Mouse (Mus musculus): ENCODE data around the gene Olfr654. TPM values are rescaled to one million over a fixed set of nuclear protein-coding genes. Genes with fewer than 3 reads are reported as not detected.
A peak's percentile ranks its signal among the peaks of the same experiment; 100 is the strongest.

The Olfr654 gene
- polyA plus RNA-seq, 1 experiment from 2014 or later = not detected

DNA sequence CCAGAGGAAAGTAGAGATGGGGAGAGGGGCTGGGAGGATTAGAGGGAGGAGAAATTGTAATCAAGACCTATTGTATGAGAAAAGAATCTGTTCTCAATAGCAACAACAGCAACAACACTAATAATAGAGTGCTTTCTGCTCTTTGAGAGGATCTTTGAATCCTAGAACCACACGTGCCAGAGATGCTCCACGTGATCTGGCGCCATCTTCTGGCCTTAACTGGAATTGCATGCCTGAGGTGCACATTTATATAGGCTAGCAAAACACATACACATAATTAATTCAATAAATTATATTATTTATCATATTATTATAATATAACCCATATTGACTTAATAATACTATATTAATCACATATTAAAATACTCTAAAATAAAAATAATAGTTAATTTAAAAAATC lies 16.3 kb downstream of the Olfr654 start:
- Histone ChIP-seq H3K27ac (ENCODE audit: low read depth, low read length) (no peak overlapping the region), H3K36me3 (ENCODE audit: control insufficient read depth, insufficient read depth, low read length) (no peaks in the 10 kb centered on the region), H3K27me3 (replicated peaks; ENCODE audit: control insufficient read depth, insufficient read depth, low read length) (no peaks in the 10 kb centered on the region), H3K9me3 (replicated peaks; ENCODE audit: control insufficient read depth, low read length) (no peaks in the 10 kb centered on the region), H3K4me3 (ENCODE audit: low read depth, low read length) (no peak overlapping the region), H3K4me1 (ENCODE audit: control insufficient read depth, insufficient read depth, low read length) (no peaks in the 10 kb centered on the region), H3K4me2 (ENCODE audit: low read length) (no peak overlapping the region), H3K9ac (ENCODE audit: low read length) (no peak overlapping the region)
- 5% methylated on average over 3 of the region's 3 CpGs for WGBS
- DNase-seq (ENCODE audit: low spot score) = peak; percentile 14
- no peak for ATAC-seq

DNA sequence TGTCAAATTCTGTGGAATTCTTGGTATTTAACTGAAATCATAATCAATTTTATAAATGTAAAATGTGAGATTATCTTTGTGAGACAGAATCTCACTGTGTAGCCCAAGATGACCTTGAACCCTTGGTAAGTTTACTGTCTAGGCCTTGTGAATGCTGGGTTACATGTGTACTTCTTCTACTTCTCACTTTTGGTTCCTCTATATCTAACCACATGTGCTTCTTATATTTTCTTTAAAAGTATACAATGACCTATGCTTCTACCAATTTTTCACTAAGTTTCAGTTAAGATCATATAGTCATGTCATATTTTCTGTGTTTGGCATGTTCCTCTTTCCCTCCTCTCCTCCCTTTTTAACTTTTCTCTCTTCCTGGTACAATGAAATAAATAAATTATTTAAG lies 17.9 kb downstream of the Olfr654 start:
- no peak for DNase-seq (ENCODE audit: low spot score)
- Histone ChIP-seq H3K27me3 (replicated peaks; ENCODE audit: control insufficient read depth, insufficient read depth, low read length) (no peaks in the 10 kb centered on the region), H3K27ac (ENCODE audit: low read depth, low read length) (no peak overlapping the region), H3K4me3 (ENCODE audit: low read depth, low read length) (no peak overlapping the region), H3K9me3 (replicated peaks; ENCODE audit: control insufficient read depth, low read length) (no peaks in the 10 kb centered on the region), H3K4me1 (ENCODE audit: control insufficient read depth, insufficient read depth, low read length) (no peaks in the 10 kb centered on the region), H3K4me2 (ENCODE audit: low read length) (no peak overlapping the region), H3K9ac (ENCODE audit: low read length) (no peak overlapping the region), H3K36me3 (ENCODE audit: control insufficient read depth, insufficient read depth, low read length) (no peaks in the 10 kb centered on the region)
- no peak for ATAC-seq

DNA sequence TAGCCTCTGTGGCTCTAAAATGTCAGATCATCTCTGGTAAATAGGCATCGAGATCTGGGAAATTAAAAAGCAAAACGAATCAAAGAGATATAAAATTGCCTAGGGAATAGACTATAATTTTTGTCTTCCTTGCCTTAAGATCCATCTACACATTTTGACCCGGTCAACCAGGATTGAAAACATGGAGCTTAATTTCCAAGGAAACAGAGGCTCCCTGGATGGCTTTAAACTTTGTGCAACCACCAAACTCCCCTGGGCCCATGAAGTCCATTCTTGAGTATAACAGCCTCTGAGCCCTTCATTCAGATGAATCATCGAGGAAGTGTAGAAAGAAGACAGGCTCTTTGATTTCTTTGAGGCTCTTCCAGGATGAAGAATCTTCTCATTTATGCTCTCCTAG lies 26.8 kb downstream of the Olfr654 start, which contains the start of gene Olfr656:
Gene Olfr656, plus strand, starts transcription at position 301 of the 400 bp plus-strand sequence.
- Histone ChIP-seq H3K4me3 (ENCODE audit: low read depth, low read length) (no peak within 1 kb of the TSS), H3K9me3 (replicated peaks; ENCODE audit: control insufficient read depth, low read length) (no peaks in the 10 kb centered on the region), H3K4me2 (ENCODE audit: low read length) (no peak within 1 kb of the TSS), H3K4me1 (ENCODE audit: control insufficient read depth, insufficient read depth, low read length) (no peaks in the 10 kb centered on the region), H3K36me3 (ENCODE audit: control insufficient read depth, insufficient read depth, low read length) (no peaks in the 10 kb centered on the region), H3K27ac (ENCODE audit: low read depth, low read length) (no peak within 1 kb of the TSS), H3K9ac (ENCODE audit: low read length) (no peak within 1 kb of the TSS), H3K27me3 (replicated peaks; ENCODE audit: control insufficient read depth, insufficient read depth, low read length) (no peaks in the 10 kb centered on the region)
- ATAC-seq (no peak), DNase-seq (ENCODE audit: low spot score) (no peak)
- WGBS = 83% methylated on average over 4 of the region's 4 CpGs

DNA sequence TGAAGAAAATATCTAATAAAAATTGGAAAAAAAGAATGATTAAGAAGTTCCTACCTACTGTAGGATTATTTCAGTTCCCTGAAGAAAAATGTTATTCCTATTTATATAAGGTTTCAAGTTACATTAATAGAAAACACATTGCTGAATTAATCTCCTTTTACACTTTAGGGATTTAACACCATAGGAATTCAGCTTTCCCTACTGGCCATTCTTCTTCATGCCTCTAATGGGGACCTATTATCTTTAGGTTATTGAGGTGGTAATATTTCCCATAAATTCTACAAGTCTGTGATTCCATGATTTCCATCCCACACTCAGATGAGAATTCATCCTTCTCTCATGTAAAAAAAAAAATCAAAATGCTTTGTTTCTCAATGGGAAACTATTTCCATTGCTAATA lies 37.7 kb downstream of the Olfr654 start, which contains the start of gene Olfr657:
Gene Olfr657, plus strand, starts transcription at position 301 of the 400 bp plus-strand sequence.
- Histone ChIP-seq H3K4me2 (ENCODE audit: low read length) (no peak within 1 kb of the TSS), H3K27ac (ENCODE audit: low read depth, low read length) (no peak within 1 kb of the TSS), H3K36me3 (ENCODE audit: control insufficient read depth, insufficient read depth, low read length) (no peaks in the 10 kb centered on the region), H3K4me3 (ENCODE audit: low read depth, low read length) (no peak within 1 kb of the TSS), H3K9me3 (replicated peaks; ENCODE audit: control insufficient read depth, low read length) (0 out of 2 replicates have a peak, but pooled peaks cover 3% of the 10 kb centered on the region), H3K9ac (ENCODE audit: low read length) (no peak within 1 kb of the TSS), H3K4me1 (ENCODE audit: control insufficient read depth, insufficient read depth, low read length) (no peaks in the 10 kb centered on the region), H3K27me3 (replicated peaks; ENCODE audit: control insufficient read depth, insufficient read depth, low read length) (no peaks in the 10 kb centered on the region)
- DNase-seq (ENCODE audit: low spot score) (no peak), ATAC-seq (no peak)

Other genes starting within 250 kb of the Olfr654 start
- 0.48 and 0.95 TPM in 2 replicates for gene Trim12c, start 233.7 kb upstream of the Olfr654 start, polyA plus RNA-seq (2014; fragmentation: Nextera tagmentation; extraction: Ambion mirVana)
- not detected in 2 replicates for gene Trim30b, start 217.1 kb upstream of the Olfr654 start, polyA plus RNA-seq (2014; fragmentation: Nextera tagmentation; extraction: Ambion mirVana)
- not detected in 2 replicates for gene Trim30c, start 186.2 kb upstream of the Olfr654 start, polyA plus RNA-seq (2014; fragmentation: Nextera tagmentation; extraction: Ambion mirVana)
- gene Trim30a, start 121.8 kb upstream of the Olfr654 start, polyA plus RNA-seq (2014; fragmentation: Nextera tagmentation; extraction: Ambion mirVana) = 0.51 and 0.63 TPM in 2 replicates
- 0.21 and 0.37 TPM in 2 replicates for gene Trim30d, start 79.2 kb upstream of the Olfr654 start, polyA plus RNA-seq (2014; fragmentation: Nextera tagmentation; extraction: Ambion mirVana)
- gene Olfr651, start 36.9 kb upstream of the Olfr654 start, polyA plus RNA-seq (2014; fragmentation: Nextera tagmentation; extraction: Ambion mirVana) = not detected in 2 replicates
- not detected in 2 replicates for gene Olfr652, start 26.1 kb upstream of the Olfr654 start, polyA plus RNA-seq (2014; fragmentation: Nextera tagmentation; extraction: Ambion mirVana)
- gene Olfr653, start 9.7 kb upstream of the Olfr654 start, polyA plus RNA-seq (2014; fragmentation: Nextera tagmentation; extraction: Ambion mirVana) = not detected in 2 replicates
- not detected in 2 replicates for gene Olfr655, start 14.8 kb downstream of the Olfr654 start, polyA plus RNA-seq (2014; fragmentation: Nextera tagmentation; extraction: Ambion mirVana)
- gene Olfr656, start 26.9 kb downstream of the Olfr654 start, polyA plus RNA-seq (2014; fragmentation: Nextera tagmentation; extraction: Ambion mirVana) = not detected in 2 replicates
- not detected in 2 replicates for gene Olfr657, start 37.8 kb downstream of the Olfr654 start, polyA plus RNA-seq (2014; fragmentation: Nextera tagmentation; extraction: Ambion mirVana)
- gene Olfr658, start 60.3 kb downstream of the Olfr654 start, polyA plus RNA-seq (2014; fragmentation: Nextera tagmentation; extraction: Ambion mirVana) = 0.08 and 0.21 TPM in 2 replicates
- gene Olfr659, start 79.7 kb downstream of the Olfr654 start, polyA plus RNA-seq (2014; fragmentation: Nextera tagmentation; extraction: Ambion mirVana) = not detected in 2 replicates
- not detected in 2 replicates for gene Olfr661, start 99.5 kb downstream of the Olfr654 start, polyA plus RNA-seq (2014; fragmentation: Nextera tagmentation; extraction: Ambion mirVana)
- gene Usp17le, start 190.4 kb downstream of the Olfr654 start, polyA plus RNA-seq (2014; fragmentation: Nextera tagmentation; extraction: Ambion mirVana) = not detected in 2 replicates

Data from forebrain, embryonic 14.5 days (tissue).